Mouse (Mus musculus) midbrain, embryonic 10.5 days (tissue): ENCODE measurements around the gene Sun1. TPM values are rescaled to one million over a fixed set of nuclear protein-coding genes. Genes with fewer than 3 reads are reported as not detected.

Experiments
- DNase-seq: peaks from one replicate; pipeline ENCODE4 v3.0.0-alpha.2; 2017; ENCODE audit warnings: low spot score
- H3K27ac ChIP-seq: fragments of 300-500 bp; sonication (generic); replicated peaks from 2 replicates; pipeline ENCODE4 v1.5.1; 2016; ENCODE audit warnings: mild to moderate bottlenecking
- H3K27me3 ChIP-seq: fragments of 300-500 bp; sonication (generic); 2 replicates; pipeline ENCODE4 v1.6.1; 2016; ENCODE audit warnings: low read depth, mild to moderate bottlenecking; ENCODE audit not compliant: poor library complexity, severe bottlenecking
- H3K36me3 ChIP-seq: fragments of 300-500 bp; sonication (generic); 2 replicates; pipeline ENCODE4 v1.6.1; 2016; ENCODE audit warnings: mild to moderate bottlenecking, moderate library complexity
- H3K4me1 ChIP-seq: fragments of 300-500 bp; sonication (generic); 2 replicates; pipeline ENCODE4 v1.6.1; 2016
- H3K4me3 ChIP-seq: fragments of 300-500 bp; sonication (generic); 2 replicates; pipeline ENCODE4 v1.5.1; 2016; ENCODE audit warnings: mild to moderate bottlenecking, moderate library complexity
- H3K9me3 ChIP-seq: fragments of 300-500 bp; sonication (generic); replicated peaks from 2 replicates; pipeline ENCODE4 v1.6.1; 2016; ENCODE audit warnings: mild to moderate bottlenecking
- WGBS: fragments of 180-500 bp; shearing (Covaris S2); methylation state at CpG from one replicate; pipeline ENCODE4 v1.1.7; 2016; 5-methylcytosine and 5-hydroxymethylcytosine counted together
- polyA plus RNA-seq: library from polyadenylated mRNA; unstranded; fragments of >200 nt; fragmentation: Nextera tagmentation; extraction: Ambion mirVana; gene quantifications from 2 replicates; pipeline ENCODE4 v1.2.1, GENCODE M21; 2016

Sun1 gene
- polyA plus RNA-seq, 1 experiment from 2014 or later: 46.9 TPM

DNA sequence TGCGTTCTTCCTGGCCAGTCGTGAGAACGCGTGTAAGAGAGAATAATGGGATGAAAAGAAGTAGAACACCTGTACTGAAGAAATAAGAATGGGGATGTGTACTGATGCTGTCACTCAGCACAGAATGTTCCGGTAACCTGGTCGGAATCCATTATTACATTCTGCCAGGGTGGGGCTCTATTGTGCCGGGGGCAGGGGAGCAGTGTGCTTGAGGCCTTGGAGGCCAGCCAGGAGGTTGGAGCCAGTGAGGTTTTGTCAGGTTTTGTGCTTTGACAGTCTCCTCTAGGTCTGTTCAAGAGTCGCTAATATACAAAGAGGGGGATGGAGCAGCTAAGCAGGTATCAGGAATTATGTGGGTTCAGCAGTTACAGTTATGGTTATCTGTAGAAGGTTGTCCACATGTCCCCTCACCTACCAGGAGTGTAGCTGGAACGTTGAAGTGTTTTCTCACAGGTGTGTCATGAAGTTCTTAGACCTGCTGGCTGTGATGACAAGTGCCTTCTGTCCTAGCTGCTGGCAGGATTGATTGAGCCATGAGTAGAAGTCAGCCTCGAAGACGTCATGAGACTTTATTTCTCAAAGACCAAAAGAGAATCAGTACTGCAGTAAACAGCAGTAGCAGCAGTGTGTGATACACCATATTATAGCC, 11.4 kb downstream of the Sun1 start:
- 94% methylated on average over 11 of the region's 11 CpGs for WGBS
- no peak for DNase-seq
- H3K36me3 ChIP-seq: peaks cover 65% of the 10 kb centered on the region
- no peaks in the 10 kb centered on the region for H3K4me1 ChIP-seq
- H3K9me3 ChIP-seq: no peaks in the 10 kb centered on the region
- no peak overlapping the region for H3K4me3 ChIP-seq
- no peaks in the 10 kb centered on the region for H3K27me3 ChIP-seq
- no peak overlapping the region for H3K27ac ChIP-seq

DNA sequence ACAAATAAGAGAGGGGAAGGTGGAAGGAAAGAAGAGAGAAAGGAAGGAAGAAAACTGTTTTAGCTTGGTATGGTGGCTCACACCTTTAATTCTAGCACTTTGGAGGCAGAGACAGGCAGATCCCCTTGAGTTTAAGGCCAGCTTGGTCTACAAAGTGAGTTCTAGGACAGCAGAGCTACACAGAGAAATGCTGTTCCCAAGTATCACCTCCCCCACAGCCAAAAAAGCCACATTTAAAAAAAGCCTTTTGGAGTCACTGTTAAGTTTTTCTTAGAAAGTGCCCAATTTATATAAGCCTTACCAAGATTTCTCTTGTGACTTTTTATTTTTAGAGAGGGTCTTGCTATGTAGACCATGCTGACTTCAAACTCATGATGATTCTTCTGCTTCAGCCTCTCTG, 13.9 kb downstream of the Sun1 start:
- H3K36me3 ChIP-seq: peaks cover 59% of the 10 kb centered on the region
- H3K27ac ChIP-seq: no peak overlapping the region
- no peaks in the 10 kb centered on the region for H3K9me3 ChIP-seq
- no peaks in the 10 kb centered on the region for H3K27me3 ChIP-seq
- no peak overlapping the region for H3K4me3 ChIP-seq
- no peaks in the 10 kb centered on the region for H3K4me1 ChIP-seq
- DNase-seq: no peak

DNA sequence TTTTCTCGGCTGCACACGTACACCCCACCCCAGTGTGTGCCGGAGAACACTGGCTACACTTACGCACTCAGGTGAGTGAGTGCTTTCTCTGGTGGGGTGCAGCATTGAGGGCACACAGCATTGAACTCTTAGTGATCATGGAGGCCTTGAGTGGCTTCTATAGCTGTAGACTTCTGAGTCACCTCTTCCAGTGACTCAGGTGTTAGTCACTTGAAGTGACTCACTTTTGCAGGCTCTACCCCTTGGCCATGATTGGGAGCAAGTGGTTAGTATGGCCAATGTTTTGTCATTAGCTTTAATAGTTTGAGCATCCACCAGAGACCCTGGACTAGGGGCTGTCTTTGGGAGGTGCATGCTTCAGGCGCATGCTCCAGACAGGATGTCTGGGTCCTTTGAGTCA, 14.7 kb downstream of the Sun1 start:
- Histone ChIP-seq H3K27me3 (no peaks in the 10 kb centered on the region), H3K4me3 (no peak overlapping the region), H3K36me3 (peaks cover 58% of the 10 kb centered on the region), H3K4me1 (no peaks in the 10 kb centered on the region), H3K9me3 (no peaks in the 10 kb centered on the region), H3K27ac (no peak overlapping the region)
- DNase-seq: no peak
- WGBS: 96% methylated on average over 5 of the region's 5 CpGs

DNA sequence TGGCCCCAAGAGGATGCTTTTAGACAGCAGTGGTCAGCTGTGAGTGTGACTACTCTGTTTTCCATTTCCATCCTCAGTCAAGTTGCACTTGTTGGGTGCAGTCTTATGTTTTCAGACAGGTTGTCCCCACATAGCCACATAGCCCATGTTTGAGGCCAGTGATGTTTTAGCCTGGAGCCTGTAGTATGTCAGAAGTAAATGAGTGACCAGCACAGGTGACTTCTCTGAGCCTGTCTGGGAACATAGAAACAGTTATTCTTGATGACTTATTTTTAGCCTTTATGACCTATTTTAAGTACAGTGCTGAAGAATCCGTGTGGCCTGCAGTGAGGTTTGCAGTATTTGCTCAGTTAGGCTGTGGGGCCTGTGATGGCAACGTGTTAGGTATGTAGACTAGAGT, 15.7 kb downstream of the Sun1 start:
- 92% methylated on average over 2 of the region's 2 CpGs for WGBS
- no peaks in the 10 kb centered on the region for H3K9me3 ChIP-seq
- H3K36me3 ChIP-seq: peaks cover 58% of the 10 kb centered on the region
- H3K27me3 ChIP-seq: no peaks in the 10 kb centered on the region
- no peak overlapping the region for H3K4me3 ChIP-seq
- no peak for DNase-seq
- H3K27ac ChIP-seq: no peak overlapping the region
- no peaks in the 10 kb centered on the region for H3K4me1 ChIP-seq

DNA sequence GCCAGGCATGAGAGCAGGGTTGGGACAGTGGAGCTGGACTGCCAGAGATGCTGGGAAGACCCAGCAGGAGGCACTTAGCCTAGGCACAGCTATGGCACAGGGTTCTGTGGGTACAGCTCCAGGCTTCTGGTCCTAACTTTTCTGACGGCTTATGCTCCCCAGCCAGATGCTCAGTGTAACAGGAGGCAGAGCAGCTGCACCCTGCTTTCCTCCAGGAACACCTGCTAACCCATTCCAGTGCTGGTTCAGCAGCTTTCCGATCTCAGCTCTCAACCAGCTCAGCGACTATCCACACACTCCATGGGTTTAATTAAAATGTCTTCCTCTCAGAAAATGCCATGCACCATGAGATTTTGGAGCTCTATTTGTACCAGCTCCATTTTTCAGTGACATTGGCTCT, 16.3 kb downstream of the Sun1 start:
- Histone ChIP-seq H3K27me3 (no peaks in the 10 kb centered on the region), H3K27ac (no peak overlapping the region), H3K4me3 (no peak overlapping the region), H3K36me3 (peaks cover 60% of the 10 kb centered on the region), H3K4me1 (no peaks in the 10 kb centered on the region), H3K9me3 (no peaks in the 10 kb centered on the region)
- 88% methylated on average over 3 of the region's 3 CpGs for WGBS
- no peak for DNase-seq

DNA sequence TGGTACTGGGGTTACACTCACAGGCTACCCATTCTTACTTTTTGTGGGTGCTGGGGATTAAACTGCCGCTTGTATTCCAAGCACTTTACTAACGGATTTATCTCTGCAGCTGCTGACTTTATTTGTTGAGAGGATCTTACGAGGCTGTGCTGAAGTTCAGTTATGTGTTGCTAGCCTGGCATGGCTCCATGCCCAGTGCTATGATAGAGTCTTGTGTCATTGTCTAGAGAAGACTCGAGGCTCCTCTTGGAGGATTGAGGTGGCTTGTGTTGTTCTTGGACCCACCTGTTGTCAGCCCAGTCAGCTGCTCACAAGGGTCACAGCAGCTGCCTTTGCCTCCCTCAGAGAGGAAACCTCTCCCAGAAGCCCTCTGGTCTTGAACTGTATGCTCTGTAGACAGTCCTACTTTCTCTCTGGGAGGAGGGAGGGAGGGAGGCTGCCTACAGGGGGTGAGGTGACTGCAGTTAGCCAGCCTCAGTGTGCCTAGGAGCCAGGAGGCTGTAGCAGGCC, 19.6 kb downstream of the Sun1 start:
- 90% methylated on average over 4 of the region's 4 CpGs for WGBS
- no peak overlapping the region for H3K27ac ChIP-seq
- H3K4me3 ChIP-seq: no peak overlapping the region
- no peak for DNase-seq
- no peaks in the 10 kb centered on the region for H3K27me3 ChIP-seq
- H3K36me3 ChIP-seq: peaks cover 81% of the 10 kb centered on the region
- H3K4me1 ChIP-seq: no peaks in the 10 kb centered on the region
- no peaks in the 10 kb centered on the region for H3K9me3 ChIP-seq

DNA sequence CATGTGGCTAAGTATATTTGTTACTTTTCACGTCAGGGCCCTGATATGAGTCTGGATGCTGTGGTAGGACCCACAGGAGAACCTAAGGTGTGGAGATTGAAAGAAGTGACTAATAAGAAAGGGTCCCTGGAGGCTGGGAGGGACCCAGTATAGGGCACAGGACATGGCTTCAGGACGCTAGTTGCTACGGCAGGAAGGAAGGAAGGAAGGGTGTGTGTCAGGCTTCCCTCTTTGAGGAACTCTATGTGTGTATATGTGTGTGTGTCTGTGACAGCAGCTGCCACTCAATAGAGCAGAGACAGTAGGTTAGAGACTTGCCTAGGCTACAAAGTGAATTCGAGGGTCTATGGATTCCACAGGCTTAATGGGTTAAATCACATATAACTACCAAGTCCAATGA, 20.2 kb downstream of the Sun1 start:
- Histone ChIP-seq H3K36me3 (peaks cover 81% of the 10 kb centered on the region), H3K27ac (no peak overlapping the region), H3K9me3 (no peaks in the 10 kb centered on the region), H3K4me3 (no peak overlapping the region), H3K27me3 (no peaks in the 10 kb centered on the region), H3K4me1 (no peaks in the 10 kb centered on the region)
- no peak for DNase-seq
- 88% methylated on average over 4 of the region's 4 CpGs for WGBS

DNA sequence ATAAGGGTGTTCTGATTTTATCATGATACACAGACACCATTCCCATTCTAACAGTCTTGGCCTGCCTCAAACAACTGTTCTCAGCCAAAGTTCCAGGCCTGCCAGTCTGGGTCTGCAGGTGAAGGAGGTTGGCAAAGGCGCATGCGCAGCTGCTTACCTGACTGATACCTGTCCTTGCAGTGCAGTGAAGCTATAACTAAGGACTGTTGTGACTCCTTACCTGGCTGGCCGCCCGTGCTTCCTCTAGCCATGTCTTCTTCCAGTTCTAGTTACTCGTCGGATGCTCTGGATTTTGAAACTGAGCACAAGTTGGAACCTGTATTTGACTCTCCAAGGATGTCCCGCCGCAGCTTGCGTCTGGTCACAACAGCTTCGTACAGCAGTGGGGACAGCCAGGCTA, 22.9 kb downstream of the Sun1 start:
- Histone ChIP-seq H3K27me3 (no peaks in the 10 kb centered on the region), H3K4me3 (no peak overlapping the region), H3K9me3 (no peaks in the 10 kb centered on the region), H3K36me3 (peaks cover 88% of the 10 kb centered on the region), H3K4me1 (no peaks in the 10 kb centered on the region), H3K27ac (no peak overlapping the region)
- 96% methylated on average over 10 of the region's 10 CpGs for WGBS
- no peak for DNase-seq

DNA sequence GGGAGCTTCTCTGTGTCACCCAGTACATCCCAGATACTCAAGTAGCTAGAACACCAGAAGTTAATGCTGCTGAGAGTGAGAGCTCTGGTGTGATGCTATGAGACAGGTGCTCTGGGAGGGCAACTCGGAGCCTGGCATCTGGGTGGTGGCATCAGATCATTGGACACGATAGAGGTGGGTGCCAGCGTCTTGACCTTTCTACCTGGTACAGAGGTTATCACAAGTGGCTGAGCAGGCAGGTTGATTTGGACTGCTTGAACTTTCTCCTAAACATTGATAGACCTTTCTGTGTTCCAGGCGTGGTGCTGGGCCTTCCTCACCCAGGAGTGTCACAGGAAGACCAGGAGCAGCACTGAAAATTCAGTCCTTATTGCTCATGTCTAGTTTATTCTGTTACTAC, 26.8 kb downstream of the Sun1 start:
- WGBS: 98% methylated on average over 4 of the region's 4 CpGs
- no peak overlapping the region for H3K4me3 ChIP-seq
- peaks cover 99% of the 10 kb centered on the region for H3K36me3 ChIP-seq
- no peaks in the 10 kb centered on the region for H3K9me3 ChIP-seq
- no peaks in the 10 kb centered on the region for H3K27me3 ChIP-seq
- H3K4me1 ChIP-seq: no peaks in the 10 kb centered on the region
- H3K27ac ChIP-seq: no peak overlapping the region
- no peak for DNase-seq

DNA sequence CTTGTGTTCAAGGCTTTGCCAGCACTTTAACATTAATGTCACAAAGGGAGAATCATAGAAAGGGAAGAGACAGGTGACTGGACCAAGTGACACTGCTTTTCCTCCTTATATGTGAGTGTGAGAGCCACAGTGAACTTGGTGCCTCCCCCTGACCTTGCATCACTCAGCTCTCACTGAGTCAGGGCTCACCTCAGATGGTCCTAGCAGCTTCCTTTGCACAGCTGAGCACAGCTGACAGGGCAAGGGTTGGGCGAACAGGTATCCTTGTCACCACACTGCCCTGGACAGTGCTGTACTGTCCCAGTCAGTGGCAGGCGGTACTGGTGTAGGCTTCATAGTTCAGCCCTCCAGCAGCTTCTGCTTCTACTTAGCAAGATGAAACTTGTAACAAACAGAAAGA, 27.2 kb downstream of the Sun1 start:
- DNase-seq: no peak
- Histone ChIP-seq H3K4me3 (no peak overlapping the region), H3K4me1 (no peaks in the 10 kb centered on the region), H3K36me3 (peaks cover 99% of the 10 kb centered on the region), H3K27me3 (no peaks in the 10 kb centered on the region), H3K27ac (no peak overlapping the region), H3K9me3 (no peaks in the 10 kb centered on the region)
- 93% methylated on average over 2 of the region's 2 CpGs for WGBS

DNA sequence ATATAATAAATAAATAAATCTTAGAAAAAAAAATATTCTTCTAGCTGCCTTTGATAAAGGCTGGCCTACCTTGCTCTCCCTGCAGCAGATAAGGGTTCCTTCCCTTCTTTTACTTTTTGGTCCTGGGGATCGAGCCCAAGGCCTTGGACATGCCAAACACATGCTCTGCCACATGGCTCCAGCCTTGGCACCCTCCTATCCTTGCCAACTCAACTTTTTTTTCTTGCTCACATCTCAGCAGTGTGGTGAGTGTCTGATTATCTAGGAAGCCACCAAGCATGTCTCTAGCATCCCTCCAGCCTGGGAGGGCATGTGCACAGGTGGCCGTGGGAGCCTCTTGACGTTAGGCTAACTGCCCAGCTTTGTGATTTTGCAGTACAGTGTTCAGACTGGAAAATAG, 27.9 kb downstream of the Sun1 start:
- Histone ChIP-seq H3K27me3 (no peaks in the 10 kb centered on the region), H3K36me3 (peaks cover 99% of the 10 kb centered on the region), H3K27ac (no peak overlapping the region), H3K9me3 (no peaks in the 10 kb centered on the region), H3K4me3 (no peak overlapping the region), H3K4me1 (no peaks in the 10 kb centered on the region)
- 93% methylated on average over 3 of the region's 3 CpGs for WGBS
- no peak for DNase-seq

DNA sequence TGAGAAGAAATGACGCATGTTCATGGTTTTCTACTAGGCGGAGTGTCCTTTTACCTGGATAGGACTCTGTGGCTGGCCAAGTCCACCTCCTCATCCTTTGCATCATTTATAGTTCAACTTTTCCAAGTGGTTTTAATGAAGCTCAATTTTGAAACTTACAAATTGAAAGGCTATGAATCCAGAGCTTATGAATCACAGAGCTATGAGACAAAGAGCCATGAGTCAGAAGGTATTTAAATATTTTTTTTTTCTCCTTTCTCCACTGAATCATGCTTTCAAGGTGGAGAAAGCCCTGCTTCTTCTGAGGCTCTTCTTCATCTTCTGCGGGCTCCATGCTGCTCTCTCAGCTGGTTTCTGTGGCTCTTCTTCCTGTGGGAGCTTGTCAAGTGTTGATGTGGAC, 29.3 kb downstream of the Sun1 start:
- Histone ChIP-seq H3K4me3 (no peak overlapping the region), H3K4me1 (no peaks in the 10 kb centered on the region), H3K27me3 (no peaks in the 10 kb centered on the region), H3K9me3 (no peaks in the 10 kb centered on the region), H3K36me3 (peaks cover 99% of the 10 kb centered on the region), H3K27ac (no peak overlapping the region)
- 96% methylated on average over 3 of the region's 3 CpGs for WGBS
- no peak for DNase-seq

DNA sequence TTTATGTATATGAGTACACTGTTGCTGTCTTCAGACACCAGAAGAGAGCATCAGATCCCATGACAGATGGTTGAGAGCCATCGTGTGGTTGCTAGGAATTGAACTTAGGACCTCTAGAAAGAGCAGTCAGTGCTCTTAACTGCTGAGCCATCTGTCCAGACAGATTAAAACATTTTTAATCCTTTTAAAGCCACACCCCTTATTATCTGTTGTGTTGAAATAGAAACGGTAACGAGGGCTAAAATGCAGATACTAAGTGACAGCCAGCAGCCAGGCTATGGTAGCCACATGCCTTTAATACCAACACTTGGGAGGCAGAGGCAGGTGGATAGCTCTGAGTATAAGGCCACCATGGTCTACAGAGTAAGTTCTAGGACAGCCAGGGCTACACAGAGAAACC, 31.6 kb downstream of the Sun1 start:
- DNase-seq: no peak

DNA sequence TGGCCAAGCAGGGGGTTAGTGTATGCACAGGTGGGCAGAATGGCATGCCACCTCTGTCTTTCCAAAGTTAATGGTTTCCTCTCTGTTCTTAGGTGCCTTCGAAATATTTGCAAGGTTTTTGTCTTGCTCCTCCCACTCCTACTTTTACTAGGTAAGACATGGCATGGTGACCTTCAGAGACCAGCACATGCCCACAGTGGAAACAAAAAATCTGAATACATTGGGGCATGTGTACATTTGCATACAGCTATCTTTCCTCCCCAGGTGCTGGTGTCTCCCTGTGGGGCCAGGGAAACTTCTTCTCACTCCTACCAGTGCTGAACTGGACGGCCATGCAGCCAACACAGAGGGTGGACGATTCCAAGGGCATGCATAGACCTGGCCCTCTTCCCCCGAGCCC, 34.0 kb downstream of the Sun1 start:
- Histone ChIP-seq H3K36me3 (peaks cover 100% of the 10 kb centered on the region), H3K9me3 (no peaks in the 10 kb centered on the region), H3K4me3 (no peak overlapping the region), H3K27ac (no peak overlapping the region), H3K4me1 (no peaks in the 10 kb centered on the region), H3K27me3 (no peaks in the 10 kb centered on the region)
- WGBS: 89% methylated on average over 4 of the region's 4 CpGs
- no peak for DNase-seq

More for the DNA sequence above, 31.6 kb downstream of the Sun1 start:
- Histone ChIP-seq H3K9me3 (no peaks in the 10 kb centered on the region), H3K36me3 (peaks cover 100% of the 10 kb centered on the region), H3K27me3 (no peaks in the 10 kb centered on the region), H3K4me3 (no peak overlapping the region), H3K27ac (no peak overlapping the region), H3K4me1 (no peaks in the 10 kb centered on the region)
- WGBS: 84% methylated on average over 3 of the region's 3 CpGs
